Mouse (Mus musculus) brain, embryonic 14.5 days (tissue): ENCODE data around the gene Psmb11.

ENCODE experiments used
- CTCF ChIP-seq: fragments of 200-500 bp; IDR thresholded peaks from 2 replicates; pipeline ENCODE4 v1.5.1; 2012; ENCODE audit warnings: inconsistent platforms, mild to moderate bottlenecking, moderate library complexity, borderline replicate concordance; ENCODE audit not compliant: insufficient read depth, insufficient read length; ENCODE audit errors: extremely low read depth
- POLR2A ChIP-seq: fragments of 200-500 bp; IDR thresholded peaks from 2 replicates; pipeline ENCODE4 v1.6.1; 2012; ENCODE audit warnings: mild to moderate bottlenecking, inconsistent platforms, borderline replicate concordance; ENCODE audit not compliant: poor library complexity, insufficient read depth, insufficient read length, severe bottlenecking; ENCODE audit errors: extremely low read depth

GRCm38 (mm10) chr14:54634182-54634581 lies 12.9 kb downstream of the Psmb11 start:
- no peak for TF ChIP-seq POLR2A
- peak; percentile 30; the same call in 1 of the 2 replicates for TF ChIP-seq CTCF
